10 mouse cellular contexts compared by ENCODE assay signal in the genomic region with DNA sequence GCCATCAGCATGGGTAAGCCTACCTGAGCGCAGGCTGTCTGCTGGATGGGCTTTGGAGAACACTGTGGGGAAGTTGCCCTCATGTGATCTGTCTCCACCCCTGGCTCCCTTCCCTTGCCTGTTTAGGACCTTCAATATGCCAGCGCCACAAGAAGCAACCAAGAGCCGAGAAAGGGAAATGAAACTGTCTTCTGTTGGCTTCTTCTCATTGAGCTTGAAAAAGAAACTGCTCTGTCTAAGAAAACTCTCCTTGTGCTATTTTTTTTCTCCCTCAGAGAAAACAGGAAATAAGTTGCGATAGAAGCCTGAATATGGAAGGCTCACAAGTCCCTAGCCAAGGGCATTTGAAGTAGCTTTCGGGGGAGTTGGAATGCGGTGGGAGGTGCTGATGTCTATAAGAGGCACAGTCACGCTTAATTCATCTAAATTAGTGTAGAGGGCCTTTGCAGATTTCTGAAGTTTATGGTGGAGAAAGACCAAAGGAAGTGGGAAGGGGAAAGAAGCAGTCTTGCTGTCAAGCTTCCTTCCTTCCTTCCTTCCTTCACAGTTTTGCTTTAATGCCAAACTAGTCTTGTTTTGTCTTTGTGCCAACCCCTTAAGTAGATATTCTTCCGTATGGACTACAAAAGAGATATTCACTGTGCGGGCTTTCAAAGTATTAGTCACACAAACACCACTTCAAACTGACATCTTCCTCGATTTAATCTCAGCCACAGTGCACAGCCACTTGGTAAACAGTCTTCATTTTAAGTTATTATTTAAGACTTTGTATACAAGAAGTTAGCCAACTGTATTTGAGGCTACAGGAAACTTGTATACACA. TPM values are rescaled to one million over a fixed set of nuclear protein-coding genes. Genes with fewer than 3 reads are reported as not detected.
DNase-seq lines count a peak whose midpoint lies in the region; ATAC-seq lines count a peak whose summit lies in the region.
"Had no signal": no experiment of that assay in that cellular context is flagged by ENCODE, and none has a peak within 500 bp of the region (broad histone marks: within the 10 kb centered on the region; RNA-seq: fewer than 3 reads in every experiment).

No protein-coding gene starts in this region.

- peak overlapping the region; percentile 33 for H3K27ac ChIP-seq in heart, embryonic 10.5 days

- intact Hi-C loops in heart, postnatal 25 days (cut with DNase I): no loop called here

- peaks cover 9% of the 10 kb centered on the region for H3K4me1 ChIP-seq in heart, embryonic 10.5 days

- no peaks in the 10 kb centered on the region for H3K9me3 ChIP-seq in heart, embryonic 10.5 days

- H3K4me3 ChIP-seq in heart, embryonic 10.5 days: no peak overlapping the region

- peak; percentile 98 for DNase-seq in heart, adult 11 months
- DNase-seq in heart, postnatal 25 days (ENCODE audit: low spot score): no peak
- no peak for DNase-seq in heart, embryonic 10.5 days (ENCODE audit: low spot score)
- DNase-seq in kidney, postnatal 4 days: peak; percentile 40 to 65
- peak; percentile 49 for DNase-seq in skeletal muscle tissue, adult 2 months (ENCODE audit: low read depth, low spot score)
- no peak for DNase-seq in gastrocnemius, postnatal 4 days (ENCODE audit: low spot score in 2 of 2)
- no peak for DNase-seq in cerebellum, postnatal 10 days

- no peaks in the 10 kb centered on the region for H3K27me3 ChIP-seq in heart, embryonic 10.5 days (ENCODE audit: insufficient read depth, poor library complexity, severe bottlenecking)

- ATAC-seq in CD4-positive, CD25-positive, alpha-beta regulatory T cell, adult 4 months: peak; percentile 60

- no peaks in the 10 kb centered on the region for H3K36me3 ChIP-seq in heart, embryonic 10.5 days

- 60% methylated on average over 10 of the region's 10 CpGs for WGBS in heart, embryonic 10.5 days

RNA-seq across cellular contexts. Expression of a gene that starts 18.3 kb away (rescaled TPM):
- under 1 TPM; 0.83 to 0.92 TPM for total RNA-seq in heart, postnatal 25 days (2021)
- under 1 TPM; 0.67 to 0.71 TPM for polyA plus RNA-seq in CD4-positive, CD25-positive, alpha-beta regulatory T cell, adult 4 months (2017; shearing (Covaris generic))
- 0.16 and 0.29 TPM in 2 replicates for polyA plus RNA-seq in heart, embryonic 10.5 days (2016; fragmentation: Nextera tagmentation; extraction: Ambion mirVana)
- 1 to 10 TPM; 1.3 to 2.0 TPM for total RNA-seq in gastrocnemius, postnatal 4 days (2021)
- total RNA-seq: ES-E14 had no signal

RNA-seq across cellular contexts. Expression of a gene that starts 33.7 kb away (rescaled TPM):
- total RNA-seq in heart, postnatal 25 days (2021): 1 to 10 TPM; 2.1 to 3.1 TPM
- under 1 TPM in 1 of 2 experiments, not detected in 1; 0.48 TPM for polyA plus RNA-seq in CD4-positive, CD25-positive, alpha-beta regulatory T cell, adult 4 months (2017; shearing (Covaris generic))
- polyA plus RNA-seq in heart, embryonic 10.5 days (2016; fragmentation: Nextera tagmentation; extraction: Ambion mirVana): 0.30 and 0.73 TPM in 2 replicates
- 1 to 10 TPM; 4.0 TPM for total RNA-seq in gastrocnemius, postnatal 4 days (2021)

RNA-seq across cellular contexts. Expression of a gene that starts 34.0 kb away (rescaled TPM):
- total RNA-seq in heart, postnatal 25 days (2021): not detected
- polyA plus RNA-seq in CD4-positive, CD25-positive, alpha-beta regulatory T cell, adult 4 months (2017; shearing (Covaris generic)): not detected
- 0.18 TPM in 1 of 2 replicates, not detected in the other for polyA plus RNA-seq in heart, embryonic 10.5 days (2016; fragmentation: Nextera tagmentation; extraction: Ambion mirVana)
- not detected for total RNA-seq in gastrocnemius, postnatal 4 days (2021)
- total RNA-seq: heart, postnatal 14 days had no signal

Comparison
In these comparisons a context has a peak if more than half of its experiments do, and no peak if none do; other contexts are left out.
1. DNase-seq: peak in heart, adult 11 months (single experiment), kidney, postnatal 4 days (2 of 2) and skeletal muscle tissue, adult 2 months (single experiment); none in heart, postnatal 25 days (single experiment), heart, embryonic 10.5 days (single experiment), gastrocnemius, postnatal 4 days (0 of 2) and cerebellum, postnatal 10 days (0 of 2).